Mouse (Mus musculus) hindbrain, embryonic 16.5 days (tissue): ENCODE measurements around the gene Cd33. TPM values are rescaled to one million over a fixed set of nuclear protein-coding genes. Genes with fewer than 3 reads are reported as not detected.

Experiments used
- ATAC-seq: fragments of 200-750 bp; cut with Nextera tagmentation; 2 replicates; pipeline ENCODE4 v1.8.0; 2017; ENCODE audit warnings: moderate TSS enrichment, moderate library complexity
- H3K27ac ChIP-seq: fragments of 300-500 bp; sonication (generic); 2 replicates; pipeline ENCODE4 v1.5.1; 2014; ENCODE audit warnings: low read depth, mild to moderate bottlenecking, control low read depth, low read length, moderate library complexity
- H3K27me3 ChIP-seq: fragments of 300-500 bp; sonication (generic); replicated peaks from 2 replicates; pipeline ENCODE4 v1.6.1; 2014; ENCODE audit warnings: low read length; ENCODE audit not compliant: control insufficient read depth, insufficient read depth
- H3K36me3 ChIP-seq: fragments of 300-500 bp; sonication (generic); 2 replicates; pipeline ENCODE4 v1.6.1; 2014; ENCODE audit warnings: mild to moderate bottlenecking, low read length, moderate library complexity, mixed read lengths; ENCODE audit not compliant: control insufficient read depth, insufficient read depth
- H3K4me1 ChIP-seq: fragments of 300-500 bp; sonication (generic); 2 replicates; pipeline ENCODE4 v1.6.1; 2014; ENCODE audit warnings: low read depth, low read length; ENCODE audit not compliant: control insufficient read depth, insufficient read depth
- H3K4me2 ChIP-seq: fragments of 300-500 bp; sonication (generic); 2 replicates; pipeline ENCODE4 v1.6.1; 2014; ENCODE audit warnings: mild to moderate bottlenecking, low read length, control low read depth, moderate library complexity
- H3K4me3 ChIP-seq: fragments of 300-500 bp; sonication (generic); 2 replicates; pipeline ENCODE4 v1.5.1; 2014; ENCODE audit warnings: mild to moderate bottlenecking, low read length, control low read depth, moderate library complexity
- H3K9ac ChIP-seq: fragments of 300-500 bp; sonication (generic); 2 replicates; pipeline ENCODE4 v1.6.1; 2014; ENCODE audit warnings: low read depth, mild to moderate bottlenecking, control low read depth, low read length, moderate library complexity
- H3K9me3 ChIP-seq: fragments of 300-500 bp; sonication (generic); 2 replicates; pipeline ENCODE4 v1.6.1; 2014; ENCODE audit warnings: mild to moderate bottlenecking, low read length, moderate library complexity; ENCODE audit not compliant: control insufficient read depth
- WGBS: fragments of 180-500 bp; shearing (Covaris S2); extraction: QIAGEN DNeasy Blood & Tissue Kit; methylation state at CpG from one replicate; pipeline ENCODE4 v1.1.7; 2014; 5-methylcytosine and 5-hydroxymethylcytosine counted together
- polyA plus RNA-seq: library from polyadenylated mRNA; unstranded; fragments of >200 nt; fragmentation: Nextera tagmentation; extraction: Ambion mirVana; gene quantifications from 2 replicates; pipeline ENCODE4 v1.2.1, GENCODE M21; 2015

The Cd33 gene
- polyA plus RNA-seq, 1 experiment from 2014 or later, result 1.9 TPM

GRCm38 (mm10) chr7:43556901-43557300, 12.7 kb upstream of the Cd33 start:
- Histone ChIP-seq H3K27me3 (no peaks in the 10 kb centered on the region), H3K9ac (no peak overlapping the region), H3K4me1 (no peaks in the 10 kb centered on the region), H3K27ac (no peak overlapping the region), H3K4me3 (no peak overlapping the region), H3K4me2 (no peak overlapping the region), H3K9me3 (no peaks in the 10 kb centered on the region), H3K36me3 (no peaks in the 10 kb centered on the region)
- ATAC-seq, result no peak
- 91% methylated on average over 1 of the region's 1 CpGs for WGBS

GRCm38 (mm10) chr7:43555351-43555750, 11.1 kb upstream of the Cd33 start:
- no peak for ATAC-seq
- Histone ChIP-seq H3K9me3 (no peaks in the 10 kb centered on the region), H3K27me3 (no peaks in the 10 kb centered on the region), H3K4me3 (no peak overlapping the region), H3K36me3 (no peaks in the 10 kb centered on the region), H3K27ac (no peak overlapping the region), H3K9ac (no peak overlapping the region), H3K4me1 (no peaks in the 10 kb centered on the region), H3K4me2 (no peak overlapping the region)
- WGBS, result 93% methylated on average over 5 of the region's 5 CpGs

- no peak overlapping the region for H3K4me2 ChIP-seq
- ATAC-seq, result no peak
- no peaks in the 10 kb centered on the region for H3K27me3 ChIP-seq
- no peak overlapping the region for H3K4me3 ChIP-seq
- no peaks in the 10 kb centered on the region for H3K4me1 ChIP-seq
- no peaks in the 10 kb centered on the region for H3K9me3 ChIP-seq
- H3K9ac ChIP-seq, result no peak overlapping the region
- no peaks in the 10 kb centered on the region for H3K36me3 ChIP-seq
- H3K27ac ChIP-seq, result no peak overlapping the region
- 58% methylated on average over 3 of the region's 3 CpGs for WGBS
These were observed 10.3 kb upstream of the Cd33 start for GRCm38 (mm10) chr7:43554550-43554949.

- Histone ChIP-seq H3K27ac (no peak overlapping the region), H3K9me3 (no peaks in the 10 kb centered on the region), H3K9ac (no peak overlapping the region), H3K27me3 (no peaks in the 10 kb centered on the region), H3K4me1 (no peaks in the 10 kb centered on the region), H3K4me3 (no peak overlapping the region), H3K36me3 (no peaks in the 10 kb centered on the region), H3K4me2 (no peak overlapping the region)
- ATAC-seq, result no peak
- 80% methylated on average over 4 of the region's 4 CpGs for WGBS
These were observed 8.9 kb upstream of the Cd33 start for GRCm38 (mm10) chr7:43553153-43553552.

- Histone ChIP-seq H3K9ac (no peak overlapping the region), H3K4me2 (no peak overlapping the region), H3K27me3 (no peaks in the 10 kb centered on the region), H3K4me1 (no peaks in the 10 kb centered on the region), H3K36me3 (no peaks in the 10 kb centered on the region), H3K9me3 (no peaks in the 10 kb centered on the region), H3K4me3 (no peak overlapping the region), H3K27ac (no peak overlapping the region)
- 88% methylated on average over 4 of the region's 4 CpGs for WGBS
- no peak for ATAC-seq
These were observed 4.0 kb upstream of the Cd33 start for GRCm38 (mm10) chr7:43548206-43548605.

GRCm38 (mm10) chr7:43547666-43548065, 3.4 kb upstream of the Cd33 start:
- WGBS, result 45% methylated on average over 5 of the region's 5 CpGs
- no peak for ATAC-seq
- H3K4me2 ChIP-seq, result no peak overlapping the region
- no peaks in the 10 kb centered on the region for H3K36me3 ChIP-seq
- H3K27me3 ChIP-seq, result no peaks in the 10 kb centered on the region
- H3K9ac ChIP-seq, result no peak overlapping the region
- no peak overlapping the region for H3K27ac ChIP-seq
- H3K4me3 ChIP-seq, result no peak overlapping the region
- no peaks in the 10 kb centered on the region for H3K9me3 ChIP-seq
- H3K4me1 ChIP-seq, result no peaks in the 10 kb centered on the region

- Histone ChIP-seq H3K4me1 (no peaks in the 10 kb centered on the region), H3K9ac (no peak overlapping the region), H3K27ac (no peak overlapping the region), H3K4me2 (no peak overlapping the region), H3K4me3 (no peak overlapping the region), H3K27me3 (no peaks in the 10 kb centered on the region), H3K9me3 (no peaks in the 10 kb centered on the region), H3K36me3 (no peaks in the 10 kb centered on the region)
- no peak for ATAC-seq
- WGBS, result 71% methylated on average over 7 of the region's 7 CpGs
These were observed 1.7 kb upstream of the Cd33 start for GRCm38 (mm10) chr7:43545656-43546545.

GRCm38 (mm10) chr7:43538524-43538923, 5.7 kb downstream of the Cd33 start:
- H3K4me2 ChIP-seq, result no peak overlapping the region
- H3K9ac ChIP-seq, result no peak overlapping the region
- no peak overlapping the region for H3K27ac ChIP-seq
- no peaks in the 10 kb centered on the region for H3K27me3 ChIP-seq
- 70% methylated on average over 4 of the region's 4 CpGs for WGBS
- no peaks in the 10 kb centered on the region for H3K9me3 ChIP-seq
- no peaks in the 10 kb centered on the region for H3K36me3 ChIP-seq
- no peak for ATAC-seq
- H3K4me3 ChIP-seq, result no peak overlapping the region
- no peaks in the 10 kb centered on the region for H3K4me1 ChIP-seq

- no peaks in the 10 kb centered on the region for H3K27me3 ChIP-seq
- H3K4me2 ChIP-seq, result no peak overlapping the region
- no peak overlapping the region for H3K27ac ChIP-seq
- 89% methylated on average over 9 of the region's 9 CpGs for WGBS
- H3K9me3 ChIP-seq, result no peaks in the 10 kb centered on the region
- no peaks in the 10 kb centered on the region for H3K4me1 ChIP-seq
- no peak overlapping the region for H3K9ac ChIP-seq
- no peak overlapping the region for H3K4me3 ChIP-seq
- no peak for ATAC-seq
- no peaks in the 10 kb centered on the region for H3K36me3 ChIP-seq
These were observed 11.2 kb downstream of the Cd33 start for GRCm38 (mm10) chr7:43532936-43533505.
